Mouse (Mus musculus): ENCODE measurements around the gene Casp3.
A peak's percentile ranks its signal among the peaks of the same experiment; 100 is the strongest.

Casp3 gene

DNA sequence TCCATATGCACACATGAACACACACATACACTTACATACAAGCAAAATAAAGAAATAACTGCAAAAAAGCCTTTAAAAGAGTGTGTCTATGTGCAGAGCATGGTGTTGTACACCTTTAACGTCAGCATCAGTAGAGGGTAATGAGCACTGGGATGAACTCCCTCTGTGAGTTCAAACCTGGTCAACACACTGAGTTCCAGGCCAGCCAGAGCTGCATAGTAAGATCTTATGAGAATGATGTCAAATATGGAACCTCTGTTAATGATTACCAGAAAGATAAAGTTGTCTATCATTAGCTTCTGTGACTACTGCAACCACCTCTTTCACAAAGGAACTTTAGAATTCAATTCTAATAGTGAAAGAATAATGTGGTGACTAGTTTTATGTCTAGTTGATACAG lies 10.2 kb upstream of the Casp3 start:
- DNase-seq (ENCODE audit: low read depth): no peak

DNA sequence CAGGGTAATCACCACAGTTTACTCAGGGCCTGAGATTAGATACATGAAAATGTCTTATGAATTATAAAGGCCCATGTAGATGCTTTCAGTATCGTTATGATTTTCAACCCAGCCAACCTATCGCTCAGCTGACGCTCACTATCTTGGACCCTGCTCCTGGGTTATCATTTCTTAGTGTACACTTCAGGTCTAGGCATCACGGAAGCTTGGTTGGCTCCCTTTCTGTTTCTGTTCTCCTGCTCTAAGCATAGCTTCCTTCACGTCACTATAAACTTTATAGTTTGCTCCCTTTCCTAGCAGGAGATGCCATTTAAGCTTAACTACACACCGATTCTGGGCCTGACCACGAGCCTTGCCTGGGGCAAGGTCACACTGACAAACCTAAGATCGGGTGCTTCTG lies 5.5 kb upstream of the Casp3 start:
- DNase-seq (ENCODE audit: low read depth): no peak

- DNase-seq (ENCODE audit: low read depth): no peak
Measured at GRCm38 (mm10) chr8:46612913-46613312, 4.2 kb upstream of the Casp3 start.

- DNase-seq (ENCODE audit: low read depth): no peak
Measured at GRCm38 (mm10) chr8:46613377-46613776, 3.7 kb upstream of the Casp3 start.

GRCm38 (mm10) chr8:46615936-46616335 lies 1.2 kb upstream of the Casp3 start:
- DNase-seq (ENCODE audit: low read depth): no peak

GRCm38 (mm10) chr8:46617690-46618620 lies 864 bp downstream of the Casp3 start:
- no peak for DNase-seq (ENCODE audit: low read depth)

- DNase-seq (ENCODE audit: low read depth): no peak
Measured at GRCm38 (mm10) chr8:46618639-46619320, 1.7 kb downstream of the Casp3 start.

DNA sequence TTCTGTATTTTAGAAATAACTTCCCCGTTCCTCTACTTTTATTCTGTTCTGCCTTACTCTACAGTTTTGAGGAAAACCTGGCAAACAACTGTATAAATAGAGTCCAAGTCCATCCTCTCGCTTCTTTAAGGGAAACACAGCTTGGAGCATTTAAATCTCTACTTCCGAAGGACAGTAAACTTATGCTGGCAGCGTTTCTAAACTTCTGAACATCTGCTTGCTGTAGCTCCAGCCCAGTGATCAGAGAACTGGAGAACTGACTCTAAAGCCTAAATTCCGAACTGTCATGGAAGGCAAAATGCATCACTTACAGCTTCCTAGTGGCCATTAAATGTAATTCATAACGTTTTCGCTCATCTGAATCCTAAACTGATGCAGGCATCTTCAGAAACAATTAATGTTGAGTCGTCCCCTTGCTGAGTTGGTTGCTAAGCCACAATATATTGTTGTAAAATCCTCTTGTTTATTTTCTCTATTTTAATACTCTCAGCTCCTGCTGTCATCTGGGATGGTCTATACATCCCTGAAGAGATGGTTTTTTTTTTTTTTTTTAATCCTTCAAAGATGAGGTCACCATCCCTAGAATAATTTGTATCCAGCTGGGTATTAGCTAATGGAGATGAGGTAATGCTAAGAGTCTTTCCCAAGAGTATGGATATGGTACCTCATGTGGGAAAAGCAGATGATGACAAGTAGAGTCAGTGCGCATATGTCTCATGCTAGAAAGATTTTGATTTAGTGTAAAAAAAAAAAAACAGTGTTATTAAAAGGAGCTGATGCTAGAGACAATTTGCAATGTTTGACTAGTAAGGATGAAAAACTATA lies 5.6 kb downstream of the Casp3 start:
- no peak for DNase-seq (ENCODE audit: low read depth)

DNA sequence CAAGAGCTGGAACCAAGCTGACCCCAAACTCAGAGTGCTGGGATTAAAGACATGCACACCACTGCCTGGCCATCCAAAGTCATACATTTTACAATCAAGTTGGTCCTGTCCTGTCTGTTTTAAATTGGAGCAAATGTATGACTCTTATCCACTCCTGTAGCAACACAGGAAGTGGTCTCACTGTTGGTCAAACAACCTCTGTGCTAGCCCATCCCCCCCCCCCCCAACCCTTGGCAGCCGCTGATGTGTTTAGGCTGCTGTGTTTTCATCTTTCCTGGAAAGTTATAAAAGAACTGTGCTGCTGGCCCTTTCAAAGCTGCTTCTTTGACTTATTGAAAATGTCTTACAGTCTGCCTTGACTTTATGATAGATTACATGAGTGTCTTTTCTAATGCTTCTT lies 8.1 kb downstream of the Casp3 start:
- no peak for DNase-seq (ENCODE audit: low read depth)

GRCm38 (mm10) chr8:46626642-46627041 lies 9.6 kb downstream of the Casp3 start:
- DNase-seq (ENCODE audit: low read depth): no peak

GRCm38 (mm10) chr8:46627881-46628280 lies 10.8 kb downstream of the Casp3 start:
- DNase-seq (ENCODE audit: low read depth): no peak

- no peak for DNase-seq (ENCODE audit: low read depth)
Measured at GRCm38 (mm10) chr8:46628645-46629044, 11.6 kb downstream of the Casp3 start.

DNA sequence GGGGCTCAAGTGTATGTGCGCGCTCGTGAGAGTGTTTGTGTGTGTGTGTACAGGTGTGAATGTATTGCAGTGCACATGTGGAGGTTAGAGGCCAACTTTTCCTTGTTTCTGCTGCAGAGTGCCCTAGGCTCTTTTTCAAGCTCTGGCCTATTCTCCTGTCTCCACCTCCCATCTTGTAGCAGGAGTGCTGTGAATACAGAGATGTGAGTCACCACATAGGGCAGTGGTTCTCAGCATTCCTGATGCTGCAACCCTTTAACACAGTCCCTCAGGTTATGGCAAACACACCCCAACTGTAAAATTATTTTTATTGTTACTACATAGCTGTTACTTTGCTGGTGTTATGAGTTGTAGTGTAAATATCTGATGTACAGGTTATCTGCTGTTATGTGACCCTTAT lies 13.3 kb downstream of the Casp3 start:
- no peak for DNase-seq (ENCODE audit: low read depth)

DNA sequence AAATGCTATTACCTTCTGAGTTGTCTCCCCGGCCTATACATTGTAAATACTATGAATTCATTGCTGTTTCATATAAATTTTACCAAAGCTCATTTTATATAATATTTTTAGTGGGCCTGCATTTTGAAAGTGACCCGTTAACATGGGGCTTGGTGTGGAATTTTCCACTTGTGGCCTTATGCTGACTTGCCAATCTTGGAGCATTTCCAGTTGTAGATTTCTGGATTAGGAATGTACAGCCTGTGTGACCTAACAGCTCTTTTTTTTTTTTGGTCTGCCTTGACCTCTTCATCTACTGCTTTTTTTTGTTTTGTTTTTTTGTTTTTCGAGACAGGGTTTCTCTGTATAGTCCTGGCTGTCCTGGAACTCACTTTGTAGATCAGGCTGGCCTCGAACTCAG lies 13.8 kb downstream of the Casp3 start:
- DNase-seq (ENCODE audit: low read depth): no peak

DNA sequence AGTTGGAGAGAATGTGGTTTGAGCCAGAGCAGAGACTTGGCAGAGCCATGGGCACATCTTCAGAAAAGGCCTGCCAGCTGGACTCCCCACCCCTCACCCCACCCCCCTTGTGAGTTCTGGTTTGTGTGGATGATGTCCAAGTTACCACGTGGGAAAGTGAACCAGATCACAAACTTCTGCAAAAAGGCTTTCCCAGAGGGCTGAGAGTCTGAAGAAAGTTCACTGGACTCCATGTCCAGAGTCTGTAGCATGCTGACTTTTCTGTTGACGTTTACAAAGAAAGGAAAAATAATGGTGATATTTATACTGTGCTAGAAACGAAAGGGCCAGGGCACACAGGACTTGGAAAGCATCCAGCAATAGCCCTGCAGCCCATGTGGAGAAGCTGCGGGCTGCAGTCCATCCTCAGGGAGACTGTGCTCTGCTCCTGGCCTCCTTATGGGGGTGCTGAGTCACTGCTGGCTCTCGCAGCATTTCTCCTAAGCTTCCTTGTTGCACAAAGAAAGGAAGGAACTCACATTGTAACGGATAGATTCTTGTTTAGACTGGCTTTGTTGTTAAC lies 22.0 kb downstream of the Casp3 start:
- no peak for DNase-seq (ENCODE audit: low read depth)

DNA sequence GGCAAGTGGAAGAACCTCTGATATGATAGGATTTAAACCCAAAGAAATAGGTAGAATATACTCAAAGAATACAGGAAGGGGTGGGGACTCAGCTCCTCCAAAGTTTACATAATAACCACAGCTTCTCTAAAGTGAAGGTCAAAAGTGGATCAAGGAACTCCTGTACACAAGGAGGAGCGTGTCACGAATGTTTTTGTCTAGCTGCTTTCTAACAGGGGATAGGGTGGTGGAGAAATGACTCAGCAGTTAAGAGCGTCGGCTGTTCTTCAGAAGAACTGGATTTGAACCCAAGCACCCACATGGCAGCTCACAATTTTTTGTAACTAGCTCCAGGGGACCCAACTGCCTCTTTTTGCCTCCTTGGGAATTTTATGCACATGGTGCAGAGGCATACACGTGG lies 22.8 kb downstream of the Casp3 start:
- no peak for DNase-seq (ENCODE audit: low read depth)

GRCm38 (mm10) chr8:46641272-46641671 lies 24.2 kb downstream of the Casp3 start:
- no peak for DNase-seq (ENCODE audit: low read depth)

DNA sequence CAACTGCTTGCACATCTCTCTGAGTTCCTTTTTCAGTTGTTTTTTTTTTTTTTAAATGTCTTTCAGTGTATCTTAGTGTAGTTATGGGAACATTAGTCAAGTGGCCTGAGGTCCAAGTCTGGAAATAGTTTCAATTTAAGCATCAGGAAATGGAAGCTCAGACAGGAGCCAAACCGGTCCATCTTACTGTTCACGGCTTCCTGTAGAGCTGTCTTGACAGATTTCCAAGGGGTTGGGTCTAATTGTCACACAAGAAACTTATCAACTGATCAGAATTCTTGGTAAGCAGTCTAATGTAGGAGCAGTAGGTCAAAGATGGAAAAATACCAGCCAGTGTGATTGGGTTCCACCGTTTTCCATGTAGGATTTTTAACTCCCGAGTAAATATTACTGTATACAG lies 31.3 kb downstream of the Casp3 start:
- DNase-seq (ENCODE audit: low read depth): no peak

DNA sequence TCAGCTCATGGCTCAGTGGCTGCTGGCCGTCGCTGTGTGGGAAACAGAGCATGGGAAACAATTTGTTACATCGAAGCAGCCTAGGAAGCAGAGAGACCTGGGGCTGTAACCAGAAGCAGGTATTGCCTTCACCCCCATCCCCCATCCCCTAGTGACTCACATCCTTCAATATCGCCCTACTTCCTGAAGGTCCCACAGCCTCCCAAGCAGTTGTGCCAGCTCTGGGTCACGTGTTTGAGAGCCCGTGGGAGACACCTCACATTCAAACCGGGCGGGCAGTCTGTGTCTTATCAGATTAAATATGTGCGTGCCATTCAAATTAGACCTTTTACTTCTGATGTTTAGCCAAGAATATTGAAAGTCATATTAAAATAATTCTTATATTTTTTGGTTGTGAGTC lies 34.8 kb downstream of the Casp3 start:
- DNase-seq (ENCODE audit: low read depth): no peak

DNA sequence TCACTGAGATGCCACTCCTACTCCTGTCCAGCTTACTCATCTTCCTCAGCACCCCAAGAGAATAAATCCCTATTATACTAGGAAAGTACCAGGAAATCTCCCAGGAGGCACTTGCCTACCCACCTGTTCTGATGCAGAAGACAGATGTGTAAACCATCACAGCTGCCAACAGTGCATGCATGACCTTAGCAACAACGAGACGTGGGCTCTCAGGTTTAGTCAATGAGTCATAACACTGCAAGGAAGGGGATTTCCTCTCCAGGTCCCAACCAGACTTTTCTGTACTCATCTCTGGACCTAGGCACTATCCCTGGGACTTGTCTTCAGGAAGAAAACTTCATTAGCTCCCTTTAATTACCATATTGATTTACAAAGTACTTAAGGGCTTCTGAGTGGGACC lies 38.8 kb downstream of the Casp3 start:
- no peak for DNase-seq (ENCODE audit: low read depth)

GRCm38 (mm10) chr8:46671496-46671895 lies 54.4 kb downstream of the Casp3 start:
- peak; percentile 51 for DNase-seq (ENCODE audit: low read depth)

DNA sequence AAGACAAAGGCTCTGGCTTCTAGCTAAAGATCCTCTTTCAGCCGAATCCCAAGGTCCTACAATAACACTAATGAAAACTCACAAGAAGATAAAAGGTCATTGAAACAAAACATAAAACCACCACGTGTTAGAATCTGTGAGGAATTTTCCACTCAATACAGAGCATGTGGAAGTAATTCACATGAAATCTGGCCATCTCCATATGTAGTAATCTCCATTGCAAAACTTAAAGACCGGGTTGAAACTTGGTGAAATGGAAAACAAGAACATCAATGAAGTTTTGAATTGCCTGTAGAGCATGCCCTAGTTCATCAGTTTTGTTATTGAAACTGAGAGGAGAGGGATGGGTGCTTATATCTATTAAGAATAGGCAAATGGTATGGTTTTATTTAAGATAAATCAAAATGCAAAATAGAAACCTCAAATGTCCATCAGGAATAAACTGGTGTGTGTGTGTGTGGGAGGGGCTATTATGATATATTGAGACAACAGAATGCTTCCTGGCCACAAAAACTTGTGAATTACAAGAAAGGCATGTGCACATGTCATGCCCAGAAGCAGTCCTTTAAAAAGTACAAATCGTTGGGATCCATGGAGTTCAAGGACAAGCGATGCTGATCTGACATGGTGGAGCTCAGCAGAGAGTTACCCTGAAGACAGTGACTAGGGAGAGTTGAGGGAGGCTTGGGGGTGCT lies 63.7 kb downstream of the Casp3 start:
- DNase-seq (ENCODE audit: low read depth): no peak
